Comparison of ENCODE assay signal across 13 mouse cellular contexts in genomic region chr13:41457030-41457797, GRCm38 (mm10). TPM values are rescaled to one million over a fixed set of nuclear protein-coding genes. Genes with fewer than 3 reads are reported as not detected.
DNase-seq lines count a peak whose midpoint lies in the region; ATAC-seq lines count a peak whose summit lies in the region.
"Had no signal": no experiment of that assay in that cellular context is flagged by ENCODE, and none has a peak within 500 bp of the region (broad histone marks: within the 10 kb centered on the region; RNA-seq: fewer than 3 reads in every experiment).

No protein-coding gene starts in this region.

- peak overlapping the region; percentile 35 for H3K27ac ChIP-seq in heart, embryonic 15.5 days
- peak overlapping the region; percentile 21; the same call in 1 of the 2 replicates for H3K27ac ChIP-seq in embryonic facial prominence, embryonic 10.5 days (replicated peaks)
- H3K27ac ChIP-seq in limb, embryonic 12.5 days, result 0 out of 2 replicates have a peak overlapping the region, but pooled peaks have one; percentile 29
- H3K27ac ChIP-seq: hindbrain, embryonic 15.5 days; midbrain, embryonic 15.5 days had no signal

- peaks cover 77% of the 10 kb centered on the region for H3K27me3 ChIP-seq in heart, embryonic 15.5 days
- H3K27me3 ChIP-seq in embryonic facial prominence, embryonic 10.5 days (replicated peaks; ENCODE audit: low read depth, poor library complexity, severe bottlenecking), result no peaks in the 10 kb centered on the region
- no peaks in the 10 kb centered on the region for H3K27me3 ChIP-seq in limb, embryonic 12.5 days
- H3K27me3 ChIP-seq: CH12.LX; hindbrain, embryonic 15.5 days; midbrain, embryonic 15.5 days had no signal

- intact Hi-C loops in heart, postnatal 36 days (cut with DNase I), result no loop called here

- no peaks in the 10 kb centered on the region for H3K9me3 ChIP-seq in heart, embryonic 15.5 days (replicated peaks)
- H3K9me3 ChIP-seq in embryonic facial prominence, embryonic 10.5 days, result no peaks in the 10 kb centered on the region
- H3K9me3 ChIP-seq in limb, embryonic 12.5 days, result no peaks in the 10 kb centered on the region
- H3K9me3 ChIP-seq: hindbrain, embryonic 15.5 days; midbrain, embryonic 15.5 days had no signal

- no peak for DNase-seq in heart, postnatal 36 days
- DNase-seq in Muller cell, postnatal 12 days (ENCODE audit: inconsistent ontology term), result peak; percentile 93
- DNase-seq in embryonic facial prominence, embryonic 10.5 days (ENCODE audit: low spot score), result no peak
- DNase-seq in natural killer cell, adult 2 months (ENCODE audit: low spot score in 2 of 2), result no peak
- no peak for DNase-seq in right cerebral cortex, postnatal 36 days (ENCODE audit: low spot score in 2 of 2)
- no peak for DNase-seq in ovary, postnatal 14 days (ENCODE audit: low spot score)
- DNase-seq: cerebellum, adult 9-10 months had no signal

- no peak overlapping the region for H3K4me3 ChIP-seq in heart, embryonic 15.5 days
- H3K4me3 ChIP-seq in embryonic facial prominence, embryonic 10.5 days, result no peak overlapping the region
- no peak overlapping the region for H3K4me3 ChIP-seq in limb, embryonic 12.5 days (replicated peaks)
- H3K4me3 ChIP-seq: hindbrain, embryonic 15.5 days; midbrain, embryonic 15.5 days had no signal

- no peak overlapping the region for H3K4me2 ChIP-seq in heart, embryonic 15.5 days
- H3K4me2 ChIP-seq in limb, embryonic 12.5 days, result no peak overlapping the region
- H3K4me2 ChIP-seq: hindbrain, embryonic 15.5 days; midbrain, embryonic 15.5 days had no signal

- ATAC-seq in heart, embryonic 15.5 days (replicated peaks; ENCODE audit: insufficient number of reproducible peaks, insufficient read depth, low FRiP score, low read depth), result peak; percentile 51
- ATAC-seq in limb, embryonic 12.5 days (ENCODE audit: insufficient number of reproducible peaks, insufficient read depth, low FRiP score, low TSS enrichment, low read depth), result no peak
- ATAC-seq: forebrain, embryonic 14.5 days; midbrain, embryonic 15.5 days had no signal

- H3K9ac ChIP-seq in heart, embryonic 15.5 days, result no peak overlapping the region
- H3K9ac ChIP-seq in limb, embryonic 12.5 days (replicated peaks), result no peak overlapping the region
- H3K9ac ChIP-seq: hindbrain, embryonic 15.5 days; midbrain, embryonic 15.5 days had no signal

- H3K4me1 ChIP-seq in heart, embryonic 15.5 days (replicated peaks), result peaks cover 22% of the 10 kb centered on the region
- peaks cover 33% of the 10 kb centered on the region for H3K4me1 ChIP-seq in embryonic facial prominence, embryonic 10.5 days
- peaks cover 26% of the 10 kb centered on the region for H3K4me1 ChIP-seq in limb, embryonic 12.5 days (replicated peaks)
- H3K4me1 ChIP-seq: hindbrain, embryonic 15.5 days; midbrain, embryonic 15.5 days had no signal

- H3K36me3 ChIP-seq in heart, embryonic 15.5 days, result no peaks in the 10 kb centered on the region
- H3K36me3 ChIP-seq in embryonic facial prominence, embryonic 10.5 days (replicated peaks), result no peaks in the 10 kb centered on the region
- no peaks in the 10 kb centered on the region for H3K36me3 ChIP-seq in limb, embryonic 12.5 days
- H3K36me3 ChIP-seq: hindbrain, embryonic 15.5 days; midbrain, embryonic 15.5 days had no signal

- 40% methylated on average over 7 of the region's 7 CpGs for WGBS in heart, embryonic 15.5 days
- 68% methylated on average over 7 of the region's 7 CpGs for WGBS in embryonic facial prominence, embryonic 10.5 days
- 63% methylated on average over 7 of the region's 7 CpGs for WGBS in limb, embryonic 12.5 days

RNA-seq across cellular contexts. Expression of gene Nedd9, which starts 29.9 kb away (rescaled TPM):
- 19.2 and 26.2 TPM in 2 replicates for polyA plus RNA-seq in heart, embryonic 15.5 days (2015; fragmentation: Nextera tagmentation; extraction: Ambion mirVana)
- total RNA-seq in heart, postnatal 36 days (2021), result 10 to 100 TPM; 21.3 to 28.0 TPM
- polyA plus RNA-seq in embryonic facial prominence, embryonic 10.5 days (2016; fragmentation: Nextera tagmentation; extraction: Ambion mirVana), result 17.4 and 19.1 TPM in 2 replicates
- polyA plus RNA-seq in limb, embryonic 12.5 days (2016; fragmentation: Nextera tagmentation; extraction: Ambion mirVana), result 13.8 and 15.2 TPM in 2 replicates
